Mouse (Mus musculus) 3T3-L1 (cell line): Measurements from ENCODE around the gene Wscd2.

ENCODE experiments used
- DNase-seq: peaks from one replicate; pipeline ENCODE4 v3.0.0-alpha.2; 2015; ENCODE audit warnings: low read depth, low spot score

The Wscd2 gene

DNA sequence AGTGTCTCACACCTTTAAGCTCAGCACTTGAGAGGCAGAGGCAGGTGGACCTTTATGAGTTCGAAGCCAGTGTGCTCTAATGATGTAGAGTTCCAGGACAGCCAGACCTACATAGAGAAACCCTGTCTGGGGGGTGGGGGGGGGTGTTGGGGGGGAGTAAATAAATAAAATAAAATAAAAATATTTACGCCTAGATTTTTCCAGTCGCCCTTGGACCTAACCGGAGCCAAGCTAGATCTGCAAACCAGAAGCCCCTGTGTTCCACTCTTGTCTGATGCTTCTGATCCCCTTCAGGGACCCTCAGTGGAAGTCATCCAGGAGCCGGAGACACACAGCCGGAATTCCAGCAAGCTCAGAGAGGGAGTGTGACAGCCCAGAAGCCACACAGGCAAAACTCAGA is at the start of gene Wscd2:
Gene Wscd2, plus strand, starts transcription at position 301 of the 400 bp plus-strand sequence.
- DNase-seq = no peak

GRCm38 (mm10) chr5:113442180-113442579 is 48.0 kb upstream of the Wscd2 start:
- DNase-seq = no peak

DNA sequence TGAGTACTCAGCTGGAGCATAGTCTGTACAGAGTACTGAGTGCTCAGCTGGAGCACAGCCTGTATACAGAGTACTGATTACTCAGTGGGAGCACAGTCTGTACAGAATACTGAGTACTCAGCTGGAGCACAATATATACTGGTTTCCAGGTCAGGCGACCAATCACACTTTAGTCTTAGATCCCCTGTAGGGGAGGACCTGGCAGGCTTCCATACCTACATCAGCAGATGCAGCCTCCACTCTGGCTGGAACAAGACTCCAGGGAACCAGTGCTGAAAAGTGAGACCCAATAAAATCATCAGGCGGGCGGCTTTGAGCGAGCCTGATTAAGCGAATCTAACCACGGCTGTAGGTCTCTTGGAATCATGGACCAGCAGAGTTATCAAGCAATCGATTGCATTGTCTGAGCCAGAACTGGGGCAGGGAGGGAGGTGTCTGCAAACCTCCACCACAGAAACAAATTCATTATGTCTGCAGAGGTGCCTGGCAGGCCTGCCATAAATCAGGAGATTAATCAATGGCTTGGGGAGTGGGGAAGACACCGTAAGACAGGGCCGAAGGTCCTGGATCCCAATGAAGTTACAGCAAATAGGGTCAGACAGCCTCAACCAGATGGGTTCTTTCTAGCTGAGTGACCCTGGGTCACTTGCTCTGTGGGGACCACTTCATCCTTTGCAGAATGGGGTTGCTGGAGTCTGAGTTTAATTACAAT is 42.0 kb upstream of the Wscd2 start:
- no peak for DNase-seq

- no peak for DNase-seq
Observed at GRCm38 (mm10) chr5:113449336-113449735, 40.8 kb upstream of the Wscd2 start.

DNA sequence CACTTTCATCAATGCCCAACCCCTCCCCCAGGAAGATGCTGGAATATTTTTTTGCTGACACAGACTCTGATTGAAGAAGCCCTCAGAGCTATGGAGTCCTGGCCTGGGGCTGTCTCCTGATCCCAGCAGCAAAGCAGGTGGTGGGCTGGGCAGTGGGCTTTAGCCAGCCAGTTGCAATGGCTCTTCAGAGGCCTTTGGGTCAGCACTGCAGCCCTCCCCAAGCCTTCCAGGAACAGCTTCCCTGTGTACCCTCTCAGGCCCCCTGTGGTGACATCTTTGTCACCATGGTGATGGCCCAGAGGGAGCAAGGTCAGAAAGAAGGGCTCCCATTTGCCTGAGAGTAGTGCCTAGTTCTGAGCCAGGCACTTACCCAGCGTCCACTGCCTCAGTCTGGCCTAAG is 37.4 kb upstream of the Wscd2 start:
- no peak for DNase-seq

- DNase-seq = no peak
Observed at GRCm38 (mm10) chr5:113453356-113453755, 36.8 kb upstream of the Wscd2 start.

GRCm38 (mm10) chr5:113456020-113456419 is 34.1 kb upstream of the Wscd2 start:
- no peak for DNase-seq

- no peak for DNase-seq
Observed at GRCm38 (mm10) chr5:113456756-113457155, 33.4 kb upstream of the Wscd2 start.

DNA sequence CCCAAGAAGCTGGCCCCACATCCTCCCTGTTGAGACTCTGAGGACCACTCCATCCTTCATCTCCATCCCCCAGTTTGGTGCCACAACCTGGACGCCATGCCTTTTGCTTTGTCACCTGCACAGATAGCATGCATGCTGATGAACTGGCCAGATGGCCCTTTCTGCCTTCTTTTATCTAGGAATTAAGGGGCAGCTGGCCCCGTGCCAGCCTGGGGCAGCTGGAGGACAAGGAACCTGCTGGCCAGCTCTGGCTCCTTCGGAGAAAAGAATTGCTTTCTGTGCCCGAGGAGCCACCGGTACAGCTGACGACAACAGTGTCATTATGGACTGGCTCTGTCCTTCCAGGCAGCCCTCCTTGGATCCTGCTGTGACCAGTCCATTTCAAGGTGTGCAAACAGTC is 32.9 kb upstream of the Wscd2 start:
- DNase-seq = no peak

GRCm38 (mm10) chr5:113459942-113460341 is 30.2 kb upstream of the Wscd2 start:
- DNase-seq = no peak

DNA sequence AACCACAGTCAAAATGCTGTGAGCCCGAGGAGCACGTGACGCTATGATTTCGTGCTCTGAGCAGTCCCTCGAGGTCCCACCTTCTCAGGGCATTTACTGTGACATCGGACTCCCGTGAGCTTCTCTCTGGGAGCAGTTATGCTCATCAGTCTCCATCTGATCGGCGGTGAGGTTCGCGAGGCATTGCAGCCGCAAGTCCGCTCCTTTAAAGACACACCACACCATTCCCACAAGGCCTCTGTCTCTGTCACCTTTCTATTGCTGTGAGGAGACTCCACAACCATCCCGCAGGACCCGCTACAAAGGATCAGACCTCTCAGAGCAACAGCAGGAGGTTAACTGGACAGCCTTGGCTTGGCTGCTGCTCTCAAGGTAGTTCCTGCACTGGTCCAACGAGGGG is 28.6 kb upstream of the Wscd2 start:
- DNase-seq = no peak

DNA sequence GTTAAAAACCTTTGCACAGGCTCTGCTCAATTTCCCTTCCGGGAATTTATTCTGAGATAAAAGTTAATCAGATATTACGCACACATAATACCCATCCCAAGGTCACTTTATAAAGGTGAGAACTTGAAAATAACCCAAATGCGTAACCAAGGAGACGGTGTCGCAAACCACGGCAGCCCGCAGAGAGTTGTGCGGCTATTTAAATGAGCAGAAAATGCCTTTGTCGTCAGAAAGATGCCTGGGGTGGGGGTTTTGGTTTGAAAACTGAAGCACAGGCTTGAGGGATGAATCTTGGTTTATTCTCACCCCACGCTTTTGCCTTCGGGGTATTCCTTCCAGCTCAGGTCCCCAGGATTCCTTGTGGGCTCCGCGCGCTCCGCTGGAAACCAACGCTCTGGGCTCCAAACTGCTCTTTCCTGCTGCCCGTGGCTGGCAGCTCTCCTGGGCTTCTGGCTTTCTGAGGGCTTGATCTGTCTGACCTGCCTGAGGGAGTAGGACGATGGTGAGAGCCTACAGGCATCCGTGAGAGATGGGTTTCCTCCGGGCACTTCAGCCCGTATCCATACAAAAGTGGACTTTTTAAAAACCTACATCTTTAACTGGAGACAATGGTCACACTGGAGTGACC is 28.0 kb upstream of the Wscd2 start:
- no peak for DNase-seq

DNA sequence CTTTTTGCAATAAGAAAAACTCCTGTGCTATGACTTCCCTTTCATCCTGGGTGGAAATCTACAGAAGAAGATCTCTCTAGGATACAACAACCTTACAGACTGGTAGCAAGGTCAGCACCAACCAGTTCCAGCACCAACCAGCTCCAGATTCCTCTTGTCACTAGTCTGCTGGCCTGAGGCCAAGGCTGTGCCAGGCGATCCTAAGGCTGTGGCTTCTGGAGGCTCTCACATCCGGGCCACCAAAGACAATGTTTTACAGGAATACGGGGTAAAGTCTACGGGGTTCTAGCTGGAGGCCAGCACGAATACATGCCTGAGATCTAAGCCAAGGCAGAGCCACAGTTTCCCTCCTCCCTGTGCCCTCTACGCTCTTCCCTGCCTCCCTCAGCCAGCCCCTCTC is 25.4 kb upstream of the Wscd2 start:
- DNase-seq = no peak

DNA sequence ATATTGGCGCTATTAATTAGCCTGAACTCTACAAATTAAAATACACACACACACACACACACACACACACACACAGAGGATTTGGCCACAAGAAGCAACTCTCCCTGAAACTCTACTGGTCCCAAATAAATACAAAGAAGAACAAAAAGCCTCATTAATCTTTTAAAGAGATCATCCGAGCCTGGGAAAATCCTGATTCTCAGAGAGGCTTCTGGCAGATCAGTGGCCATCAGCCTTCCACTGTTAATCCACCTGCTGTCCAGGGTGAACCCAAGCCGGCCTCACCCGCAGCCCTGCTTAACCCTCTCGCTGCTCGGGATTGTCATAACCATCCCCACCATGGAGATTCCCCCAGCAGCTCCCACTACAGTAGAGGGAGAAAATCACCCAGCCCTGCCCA is 23.6 kb upstream of the Wscd2 start:
- no peak for DNase-seq

- DNase-seq = no peak
Observed at GRCm38 (mm10) chr5:113467072-113467471, 23.1 kb upstream of the Wscd2 start.

- DNase-seq = no peak
Observed at GRCm38 (mm10) chr5:113467765-113468164, 22.4 kb upstream of the Wscd2 start.

DNA sequence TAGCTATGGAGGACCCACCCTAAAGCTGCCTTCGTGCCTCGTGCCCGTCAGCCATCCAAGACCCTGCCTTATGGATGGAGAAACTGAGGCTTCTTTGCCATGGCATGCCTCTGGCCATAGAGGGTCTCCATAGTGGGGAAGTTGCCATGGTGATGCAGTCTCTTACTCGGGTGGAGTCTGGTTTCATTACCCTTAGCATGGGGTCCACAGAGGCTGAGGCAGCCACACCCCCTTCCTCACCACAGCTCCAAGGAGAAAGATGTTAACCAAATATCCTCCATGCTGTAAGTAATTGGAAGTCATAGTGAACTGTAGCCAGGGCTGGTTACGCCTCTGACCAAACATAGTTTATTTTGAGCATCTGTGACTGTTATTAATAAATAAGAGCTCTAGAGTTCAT is 21.5 kb upstream of the Wscd2 start:
- no peak for DNase-seq

DNA sequence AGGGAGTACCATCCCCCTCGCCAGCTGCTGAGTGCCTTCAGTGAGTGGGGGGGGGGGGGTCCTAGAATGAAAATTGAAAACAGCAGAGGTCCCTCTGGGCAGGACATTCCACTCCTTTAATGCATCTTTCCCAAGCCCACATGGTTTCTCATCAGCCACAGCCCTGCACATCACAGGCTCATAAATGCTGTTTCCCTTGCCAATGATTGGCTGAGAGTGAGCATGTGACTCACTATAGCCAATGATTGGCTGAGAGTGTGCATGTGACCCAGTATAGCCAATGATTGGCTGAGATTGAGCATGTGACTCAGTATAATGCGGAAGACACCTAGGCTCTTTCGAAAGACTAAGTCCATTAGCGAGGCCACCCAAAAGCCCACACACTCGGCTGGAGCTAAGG is 20.9 kb upstream of the Wscd2 start:
- no peak for DNase-seq

DNA sequence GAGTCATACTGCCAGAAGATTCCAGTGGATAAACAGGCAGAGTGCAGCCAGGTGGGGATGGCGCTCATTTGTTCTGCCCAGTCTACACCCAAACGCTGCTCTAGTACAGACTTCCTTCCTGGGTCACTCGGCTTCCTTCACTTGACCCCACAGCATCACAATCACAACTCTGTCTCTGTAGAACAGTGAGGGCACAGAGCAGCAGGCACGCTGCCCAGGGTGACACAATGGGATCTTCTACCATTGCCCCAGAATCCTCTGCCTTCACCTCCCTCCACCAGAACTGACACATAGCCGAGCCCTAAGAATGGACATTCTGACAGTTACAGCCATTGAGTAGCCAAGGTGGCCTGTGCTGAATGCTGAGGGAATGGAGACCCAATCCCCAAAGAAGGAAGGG is 20.3 kb upstream of the Wscd2 start:
- no peak for DNase-seq

- DNase-seq = peak; percentile 69
Observed at GRCm38 (mm10) chr5:113471417-113471816, 18.7 kb upstream of the Wscd2 start.

DNA sequence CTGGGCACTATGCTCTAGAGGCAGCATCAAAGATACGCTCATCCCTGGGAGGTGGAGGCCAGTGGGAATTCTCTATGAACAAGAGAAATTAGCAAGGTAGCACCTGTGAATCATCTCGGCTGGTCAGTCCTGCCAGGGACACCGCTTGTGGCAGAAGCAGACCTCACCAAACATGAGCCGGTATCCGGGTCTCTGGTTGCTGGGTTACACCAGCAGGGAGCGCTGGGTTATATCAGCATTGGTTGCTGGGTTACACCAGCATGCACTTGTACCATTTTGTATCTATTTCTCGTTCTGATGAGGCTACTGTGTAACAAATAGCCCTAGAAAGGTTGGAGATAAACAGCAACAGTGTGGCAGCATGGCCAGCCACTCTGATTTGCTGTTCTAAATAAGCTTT is 17.8 kb upstream of the Wscd2 start:
- no peak for DNase-seq

DNA sequence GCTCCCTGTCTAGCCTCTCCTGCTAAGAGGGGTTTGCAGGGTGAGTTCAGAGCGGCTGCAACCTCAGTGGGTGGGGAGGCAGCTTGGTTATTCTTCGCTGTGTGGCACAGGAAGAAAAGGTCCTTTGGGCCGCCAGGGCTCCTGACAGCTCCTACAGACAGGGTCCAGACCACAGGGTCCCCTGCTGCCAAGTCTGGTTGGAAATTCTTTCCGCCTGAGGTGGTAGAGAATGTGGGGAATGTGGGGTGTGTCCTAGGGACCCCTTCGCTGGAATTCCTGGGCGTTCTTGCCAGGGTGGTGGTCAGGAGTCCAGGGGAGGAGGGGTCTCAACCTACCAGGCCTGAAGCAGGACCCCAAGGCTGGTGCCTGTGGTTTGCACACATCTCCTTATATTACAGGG is 13.3 kb upstream of the Wscd2 start:
- DNase-seq = no peak

- DNase-seq = no peak
Observed at GRCm38 (mm10) chr5:113479075-113479474, 11.1 kb upstream of the Wscd2 start.

DNA sequence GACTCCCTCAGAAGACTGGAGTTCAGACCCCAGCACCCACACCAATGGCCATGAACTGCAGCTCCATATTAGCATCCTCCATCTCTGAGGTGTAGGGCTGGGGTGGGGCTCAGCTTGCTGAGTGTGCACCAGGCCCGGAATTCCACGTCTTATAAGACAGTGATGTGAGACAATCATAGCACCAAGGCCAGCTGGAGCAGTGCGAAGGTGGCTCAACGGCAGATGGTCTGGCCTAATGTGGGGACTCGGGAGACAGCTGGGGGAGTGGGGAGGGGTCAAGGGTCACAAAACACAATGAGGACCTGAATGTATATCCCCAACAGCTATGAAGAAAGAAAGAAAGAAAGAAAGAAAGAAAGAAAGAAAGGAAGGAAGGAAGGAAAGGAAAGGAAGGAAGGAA is 9.7 kb upstream of the Wscd2 start:
- no peak for DNase-seq
